Mouse (Mus musculus) kidney, postnatal 36 days (tissue): ENCODE measurements around the gene Tbc1d21.

Source experiments
- DNase-seq, 2 experiments: peaks; one replicate each; pipeline ENCODE4 v3.0.0; 2021 to 2022; ENCODE audit warnings: mixed read lengths in 2 of 2

Gene Tbc1d21

GRCm38 (mm10) chr9:58370355-58370754 lies at the start of gene Tbc1d21:
TSS of gene Tbc1d21 (minus strand) at chr9:58370455.
- no peak for DNase-seq

- DNase-seq: no peak
These were observed 41.3 kb upstream of the Tbc1d21 start for GRCm38 (mm10) chr9:58411556-58411955.

GRCm38 (mm10) chr9:58410057-58410735 lies 39.9 kb upstream of the Tbc1d21 start:
- DNase-seq: peak; percentile 4 to 23

GRCm38 (mm10) chr9:58409247-58409646 lies 39.0 kb upstream of the Tbc1d21 start:
- DNase-seq: no peak

GRCm38 (mm10) chr9:58404412-58404811 lies 34.2 kb upstream of the Tbc1d21 start:
- no peak for DNase-seq

- no peak for DNase-seq
These were observed 31.3 kb upstream of the Tbc1d21 start for GRCm38 (mm10) chr9:58401371-58402082.

GRCm38 (mm10) chr9:58399609-58400008 lies 29.4 kb upstream of the Tbc1d21 start:
- peak in 1 of 2 experiments; percentile 13 for DNase-seq

- no peak for DNase-seq
These were observed 24.4 kb upstream of the Tbc1d21 start for GRCm38 (mm10) chr9:58394605-58395004.

GRCm38 (mm10) chr9:58393875-58394274 lies 23.6 kb upstream of the Tbc1d21 start:
- no peak for DNase-seq

- DNase-seq: no peak
These were observed 18.1 kb upstream of the Tbc1d21 start for GRCm38 (mm10) chr9:58388381-58388780.

GRCm38 (mm10) chr9:58378878-58379277 lies 8.6 kb upstream of the Tbc1d21 start:
- no peak for DNase-seq

GRCm38 (mm10) chr9:58373912-58374431 lies 3.7 kb upstream of the Tbc1d21 start:
- no peak for DNase-seq

GRCm38 (mm10) chr9:58371914-58372313 lies 1.7 kb upstream of the Tbc1d21 start:
- no peak for DNase-seq

GRCm38 (mm10) chr9:58369644-58370043 lies 611 bp downstream of the Tbc1d21 start:
- DNase-seq: peak; percentile 27 to 58

GRCm38 (mm10) chr9:58364325-58364724 lies 5.9 kb downstream of the Tbc1d21 start:
- no peak for DNase-seq

GRCm38 (mm10) chr9:58361956-58362355 lies 8.3 kb downstream of the Tbc1d21 start:
- DNase-seq: no peak

GRCm38 (mm10) chr9:58361373-58361772 lies 8.9 kb downstream of the Tbc1d21 start:
- DNase-seq: no peak

- DNase-seq: no peak
These were observed 14.8 kb downstream of the Tbc1d21 start for GRCm38 (mm10) chr9:58355262-58356050.

GRCm38 (mm10) chr9:58354701-58355100 lies 15.6 kb downstream of the Tbc1d21 start:
- DNase-seq: no peak

- no peak for DNase-seq
These were observed 17.0 kb downstream of the Tbc1d21 start for GRCm38 (mm10) chr9:58353224-58353623.

- no peak for DNase-seq
These were observed 22.5 kb downstream of the Tbc1d21 start for GRCm38 (mm10) chr9:58347795-58348194.

- DNase-seq: no peak
These were observed 23.8 kb downstream of the Tbc1d21 start for GRCm38 (mm10) chr9:58346498-58346897.

- DNase-seq: no peak
These were observed 24.3 kb downstream of the Tbc1d21 start for GRCm38 (mm10) chr9:58345963-58346362.
